Mouse (Mus musculus) retina, postnatal 1 day (tissue): ENCODE measurements around the gene Metap1.

Source experiments
- DNase-seq: peaks from one replicate; pipeline ENCODE4 v3.0.0-alpha.2; 2012

Metap1 gene

DNA sequence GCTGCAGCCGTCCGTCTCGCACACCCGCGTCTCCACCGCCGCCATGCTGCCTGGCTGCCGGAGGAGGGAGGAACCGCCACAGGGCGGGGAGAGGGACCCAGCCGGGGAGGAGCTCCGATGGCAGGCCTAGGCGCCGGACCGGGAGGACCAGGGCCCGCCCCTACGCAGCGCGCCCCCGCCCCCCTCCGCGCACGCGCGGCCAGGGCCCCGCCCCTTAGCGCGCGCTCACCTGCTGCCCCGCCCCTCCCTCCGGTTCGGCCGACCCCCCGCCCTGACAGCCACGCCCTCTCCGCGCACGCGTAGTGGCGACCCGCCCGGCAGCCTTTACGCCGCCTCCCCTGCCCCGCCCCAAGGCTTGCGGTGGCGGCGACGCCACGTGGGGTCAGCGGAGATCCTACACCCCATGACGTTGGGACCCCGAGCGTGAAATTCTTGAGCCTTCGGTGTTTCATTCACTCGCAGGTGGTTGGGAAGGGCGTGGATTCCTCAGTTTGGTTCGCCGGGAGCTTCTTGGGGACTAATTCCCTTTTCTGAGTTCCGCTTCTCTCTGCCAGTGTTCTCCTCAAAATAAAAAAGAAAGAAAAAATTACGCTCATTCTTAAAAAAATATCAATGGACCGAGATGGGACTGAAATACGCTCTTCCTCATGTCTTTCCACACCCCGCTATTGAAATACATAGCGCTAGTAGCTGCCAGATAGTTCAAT lies at the start of gene Metap1:
TSS of gene Metap1 (minus strand) at position 189 of the 707 bp plus-strand sequence.
- DNase-seq: peak; percentile 95

- no peak for DNase-seq
Observed at GRCm38 (mm10) chr3:138536031-138536430, 46.7 kb upstream of the Metap1 start.

DNA sequence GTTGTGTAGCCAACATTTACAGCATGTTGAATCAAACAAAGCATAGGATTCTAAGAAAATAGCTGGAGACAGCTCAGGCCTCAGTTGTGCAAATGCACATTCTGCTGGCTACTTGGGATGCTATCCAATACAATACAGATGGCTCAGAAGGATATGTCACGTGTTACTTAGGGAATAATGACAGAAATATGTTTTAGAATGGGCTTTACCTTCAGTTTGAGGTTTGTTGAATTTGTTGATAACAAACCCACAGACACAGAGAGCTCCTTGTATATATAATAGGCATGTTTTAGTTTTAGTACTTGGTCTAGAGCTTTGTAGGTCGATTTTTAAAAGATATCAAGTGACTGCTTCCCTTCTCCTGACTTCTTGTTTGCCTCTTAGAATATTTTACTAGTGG lies 43.4 kb upstream of the Metap1 start:
- no peak for DNase-seq

DNA sequence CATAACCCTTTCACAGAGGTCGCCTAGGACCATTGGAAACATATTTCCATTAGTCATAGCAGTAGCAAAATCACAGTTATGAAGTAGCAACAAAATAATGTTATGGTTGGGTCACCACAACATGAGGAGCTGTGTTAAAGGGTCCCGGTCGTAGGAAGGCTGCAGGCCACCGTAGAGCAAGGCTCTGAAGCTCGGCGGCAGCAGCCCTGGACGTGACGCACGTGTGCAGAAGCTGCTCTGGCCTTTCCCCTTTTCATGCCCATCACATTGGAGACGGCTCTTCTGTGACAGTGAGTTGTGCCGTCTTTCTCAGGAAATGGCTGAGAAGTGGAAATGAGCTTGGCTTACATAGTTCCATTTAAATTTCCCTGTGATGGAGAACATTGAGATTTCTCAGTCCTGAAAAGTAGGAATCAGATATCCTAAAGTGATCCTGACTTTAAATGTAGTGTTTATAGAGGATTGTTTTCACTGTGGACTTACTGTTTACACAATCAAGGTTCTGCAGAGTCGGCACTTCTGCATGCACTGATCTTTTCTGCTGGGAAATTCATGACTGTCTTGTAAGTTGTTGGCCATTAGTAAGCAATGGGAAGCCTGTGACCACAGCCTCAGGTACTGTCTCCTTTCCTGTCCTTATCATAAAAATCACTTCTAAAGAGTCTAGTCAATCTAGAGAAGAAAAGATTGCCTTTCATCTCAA lies 42.3 kb upstream of the Metap1 start:
- no peak for DNase-seq

DNA sequence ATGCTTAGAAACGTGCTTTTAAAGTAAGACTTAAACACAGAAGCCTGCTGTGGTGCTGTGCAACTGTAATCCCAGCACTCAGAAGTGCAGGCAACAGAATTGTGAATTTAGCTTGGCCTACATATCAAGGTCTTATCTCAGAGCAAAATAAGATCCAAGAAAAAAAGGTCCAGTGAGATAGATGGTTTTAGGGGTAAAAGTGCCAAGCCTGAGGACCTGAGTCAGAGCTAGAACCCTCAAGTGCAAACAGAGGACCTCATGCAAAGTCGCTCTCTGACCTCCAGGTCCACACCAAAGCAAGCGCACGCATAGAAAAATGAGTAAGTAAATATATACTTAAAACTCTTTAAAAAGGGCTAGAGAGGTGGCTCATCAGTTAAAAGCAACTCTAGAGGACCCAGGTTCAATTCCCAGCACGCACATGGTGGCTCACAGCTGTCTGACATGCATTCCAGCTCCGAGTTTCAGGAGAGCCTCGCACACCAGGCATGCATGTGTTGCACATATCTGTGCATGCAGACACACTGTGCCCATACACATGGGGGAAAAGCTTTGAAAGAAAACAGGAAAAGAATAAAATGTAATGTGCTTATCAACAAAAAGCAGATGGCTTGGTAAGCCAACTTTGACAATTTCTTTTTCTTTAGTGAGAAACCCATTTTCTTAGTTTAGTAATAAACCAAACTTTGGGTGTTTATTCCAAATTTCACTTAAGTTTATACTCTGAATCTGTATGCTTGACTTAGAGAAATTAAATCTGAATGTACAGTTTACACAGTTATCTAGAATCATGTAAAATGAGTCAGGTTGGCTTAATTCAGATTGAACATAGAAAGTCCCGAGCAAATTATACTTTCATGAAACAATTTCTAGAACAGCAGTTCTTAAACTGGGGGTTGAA lies 41.5 kb upstream of the Metap1 start:
- DNase-seq: no peak

DNA sequence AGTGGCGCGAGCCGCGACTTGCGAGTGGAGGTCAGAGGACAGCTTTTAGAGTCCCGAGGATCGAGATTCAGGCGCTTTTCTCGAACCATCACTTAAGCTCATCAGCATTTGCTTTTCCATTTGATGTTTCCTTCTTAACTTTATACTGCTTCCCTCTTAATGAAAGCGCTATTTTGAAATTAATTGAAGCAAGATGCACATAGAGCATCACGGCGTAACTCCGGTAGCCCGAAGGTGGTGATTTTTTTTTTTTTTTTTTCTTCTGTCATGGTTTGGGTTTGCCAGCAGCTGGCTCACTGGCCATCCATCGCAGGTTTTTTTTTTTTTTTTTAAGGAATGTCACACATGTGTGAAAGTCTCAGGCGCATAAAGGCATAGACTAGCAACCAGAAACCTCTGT lies 39.0 kb upstream of the Metap1 start:
- no peak for DNase-seq

DNA sequence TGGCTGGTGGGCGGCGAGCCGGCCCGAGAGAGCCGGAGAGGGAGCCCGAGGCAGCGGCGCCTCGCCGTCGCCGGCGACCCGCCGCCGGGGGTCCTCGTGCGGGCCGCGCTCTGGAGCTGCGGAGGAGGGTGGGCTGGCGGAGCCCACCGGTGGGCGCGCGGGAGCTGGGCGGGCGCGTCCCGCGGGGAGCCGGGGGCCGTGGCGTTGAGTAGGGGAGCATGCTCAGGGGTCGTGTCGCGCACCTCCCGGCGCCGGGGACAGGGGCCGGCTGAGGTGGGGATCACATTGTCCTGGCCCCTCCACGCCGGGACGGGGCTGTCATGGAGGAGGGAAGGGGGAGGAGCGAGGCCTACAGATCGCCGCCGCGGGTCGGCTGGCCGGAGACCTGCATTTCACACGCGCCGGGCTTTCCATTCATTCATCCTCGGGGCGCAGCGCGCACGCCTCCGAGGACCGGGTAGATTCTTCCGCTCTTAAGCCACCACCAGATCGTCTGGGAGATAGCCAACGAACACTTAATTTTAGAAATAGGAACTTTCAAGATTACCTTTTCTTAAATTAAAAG lies 38.4 kb upstream of the Metap1 start:
- peak; percentile 90 for DNase-seq

- peak; percentile 99 for DNase-seq
Observed at GRCm38 (mm10) chr3:138526916-138527666, 37.8 kb upstream of the Metap1 start.

DNA sequence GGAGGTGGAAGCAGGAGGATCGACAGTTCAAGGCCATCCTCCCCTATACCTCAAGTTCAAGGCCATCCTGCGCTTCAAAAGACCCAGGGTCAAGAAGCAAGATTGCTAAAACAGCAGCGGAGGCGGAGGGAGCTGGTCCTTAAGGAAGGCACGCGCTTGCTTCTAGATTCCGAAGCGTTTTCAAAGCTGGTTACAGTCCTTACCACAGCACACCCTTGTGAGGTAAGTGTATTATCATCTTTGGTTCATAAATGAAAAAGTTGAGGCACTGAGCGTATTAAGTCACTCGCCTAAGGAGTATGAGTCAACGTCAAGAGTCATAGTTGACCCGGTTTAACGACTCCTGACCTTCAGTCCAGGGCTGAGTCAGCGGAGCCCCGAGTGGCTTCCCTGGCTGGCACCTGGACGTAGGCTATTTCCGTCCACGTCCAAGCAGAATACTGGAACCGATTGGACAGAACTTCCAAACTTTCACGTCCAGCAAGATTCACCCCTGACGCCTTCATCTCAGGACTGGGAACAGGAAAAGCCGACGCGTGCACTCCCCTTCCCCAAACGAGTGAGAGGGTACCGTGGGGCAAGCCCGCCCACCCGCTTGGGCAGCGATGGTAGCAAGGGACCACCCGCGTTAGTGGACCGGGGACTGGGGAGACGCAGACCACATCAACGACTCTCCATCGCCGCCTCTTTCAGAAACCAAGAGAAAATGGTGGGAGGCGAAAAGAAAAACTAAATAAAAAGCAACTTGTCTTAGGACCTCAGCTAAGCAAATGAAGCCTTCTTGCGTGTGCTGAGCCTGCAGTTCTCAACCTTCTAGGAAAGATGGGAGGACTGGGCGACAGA lies 37.0 kb upstream of the Metap1 start, which contains the start of gene Eif4e:
TSS of gene Eif4e (plus strand) at position 107 of the 843 bp plus-strand sequence.
- no peak for DNase-seq

GRCm38 (mm10) chr3:138525494-138525893 lies 36.2 kb upstream of the Metap1 start:
- DNase-seq: no peak

GRCm38 (mm10) chr3:138523956-138524355 lies 34.6 kb upstream of the Metap1 start:
- DNase-seq: no peak

GRCm38 (mm10) chr3:138519218-138519617 lies 29.9 kb upstream of the Metap1 start:
- no peak for DNase-seq

DNA sequence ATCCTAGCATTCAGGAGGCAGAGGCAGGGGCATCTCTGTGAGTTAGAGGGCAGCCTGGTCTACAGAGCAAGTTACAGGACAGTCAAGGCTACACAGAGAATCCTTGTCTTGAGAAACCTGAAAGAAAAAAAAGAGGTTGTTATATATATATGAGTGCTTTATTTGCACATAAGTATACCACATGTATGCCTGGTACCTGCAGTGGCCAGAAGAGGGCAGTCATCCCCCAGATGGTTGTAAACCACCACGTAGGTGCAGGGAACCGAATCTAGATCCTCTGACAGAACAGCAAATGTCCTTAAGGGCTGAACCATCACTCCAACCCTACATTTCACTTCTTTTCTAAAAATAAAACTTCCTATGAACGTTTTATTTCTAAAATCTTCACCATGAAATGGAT lies 28.6 kb upstream of the Metap1 start:
- DNase-seq: no peak

- no peak for DNase-seq
Observed at GRCm38 (mm10) chr3:138515656-138516370, 26.5 kb upstream of the Metap1 start.

GRCm38 (mm10) chr3:138514749-138515148 lies 25.4 kb upstream of the Metap1 start:
- DNase-seq: peak; percentile 11

GRCm38 (mm10) chr3:138513243-138513642 lies 23.9 kb upstream of the Metap1 start:
- peak; percentile 60 for DNase-seq

GRCm38 (mm10) chr3:138510471-138510870 lies 21.2 kb upstream of the Metap1 start:
- no peak for DNase-seq

- no peak for DNase-seq
Observed at GRCm38 (mm10) chr3:138509581-138509980, 20.3 kb upstream of the Metap1 start.

GRCm38 (mm10) chr3:138506749-138507148 lies 17.4 kb upstream of the Metap1 start:
- DNase-seq: peak; percentile 63

DNA sequence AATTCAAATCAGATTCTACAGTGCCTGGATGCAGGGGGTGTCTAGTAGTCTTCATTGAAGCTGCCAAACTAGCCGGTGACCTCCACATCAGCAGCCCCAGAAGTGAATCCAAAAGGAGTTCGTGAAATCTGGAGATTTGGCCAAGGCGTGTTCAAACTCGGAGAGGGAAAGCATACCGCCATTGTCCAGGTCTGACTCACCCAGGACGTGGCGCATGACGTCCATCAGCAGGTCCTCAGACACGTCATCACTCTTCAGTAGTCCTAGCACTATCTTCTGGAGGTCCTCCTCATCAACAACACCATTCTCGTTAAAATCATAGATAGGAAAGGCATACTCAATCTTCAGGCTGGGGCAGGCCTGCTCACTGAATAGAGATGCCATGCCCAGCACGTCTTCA lies 14.4 kb upstream of the Metap1 start:
- DNase-seq: no peak
